Mouse (Mus musculus): ENCODE results near the gene Omp.
A peak's percentile ranks its signal among the peaks of the same experiment; 100 is the strongest.

The Omp gene

GRCm38 (mm10) chr7:98171141-98172073 is 26.1 kb upstream of the Omp start:
- DNase-seq (ENCODE audit: low read depth, low spot score) = no peak

- no peak for DNase-seq (ENCODE audit: low read depth, low spot score)
These were observed 19.8 kb upstream of the Omp start for GRCm38 (mm10) chr7:98164999-98165528.

GRCm38 (mm10) chr7:98164382-98164998 is 19.2 kb upstream of the Omp start:
- DNase-seq (ENCODE audit: low read depth, low spot score) = no peak

GRCm38 (mm10) chr7:98163700-98164099 is 18.4 kb upstream of the Omp start:
- DNase-seq (ENCODE audit: low read depth, low spot score) = no peak

DNA sequence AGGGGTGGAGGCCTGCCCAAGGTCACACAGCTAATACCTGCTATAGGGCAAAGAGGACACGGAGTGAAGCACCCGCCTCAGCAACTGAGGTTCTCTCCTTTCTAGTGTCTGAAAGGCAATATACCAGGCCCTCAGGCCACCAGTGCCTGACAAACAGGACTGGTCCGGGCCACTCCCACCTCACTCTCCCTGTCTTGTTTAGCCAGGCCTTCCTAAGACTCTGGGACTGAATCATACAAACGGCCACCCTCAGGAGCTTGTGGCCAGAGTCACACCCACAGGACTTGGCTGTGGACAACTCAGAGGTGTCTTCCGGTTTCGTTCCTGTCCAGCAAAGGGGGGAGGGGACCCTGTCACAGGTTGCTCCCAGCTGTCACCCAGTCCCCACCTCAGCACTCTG is 16.9 kb upstream of the Omp start:
- no peak for DNase-seq (ENCODE audit: low read depth, low spot score)

DNA sequence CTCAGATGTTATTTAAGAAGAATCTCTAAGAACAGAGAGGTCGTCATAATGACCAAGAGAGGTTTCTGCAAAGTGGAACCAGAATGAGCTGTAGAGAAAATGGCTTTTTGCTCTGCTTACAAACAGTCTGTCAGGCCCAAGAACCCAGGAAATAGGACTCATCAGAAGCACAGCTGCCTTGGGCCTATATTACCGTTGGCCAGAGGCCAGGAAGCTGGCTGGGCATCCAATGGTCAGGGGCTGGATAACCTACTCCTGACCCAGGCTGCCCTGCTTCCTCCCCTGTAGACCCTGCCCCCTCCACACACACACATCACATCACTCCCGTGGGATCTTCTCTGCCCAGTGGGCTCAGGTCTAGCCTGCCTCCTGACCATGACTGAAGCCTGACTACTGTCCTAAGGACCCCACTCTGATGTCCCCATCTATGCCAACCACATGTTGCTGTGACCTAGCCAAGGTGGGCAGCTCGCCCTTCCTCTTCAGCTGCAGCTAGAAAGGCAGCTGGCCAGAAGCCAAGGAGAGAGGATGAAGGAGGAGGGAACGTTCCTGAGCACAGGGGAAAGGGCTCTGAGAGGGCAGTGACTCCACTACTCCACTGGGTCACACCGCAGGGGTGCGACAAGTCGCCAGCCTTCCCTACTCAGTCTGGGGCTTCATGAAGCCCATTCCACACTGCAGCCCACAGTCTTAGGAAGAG is 14.9 kb upstream of the Omp start:
- no peak for DNase-seq (ENCODE audit: low read depth, low spot score)

DNA sequence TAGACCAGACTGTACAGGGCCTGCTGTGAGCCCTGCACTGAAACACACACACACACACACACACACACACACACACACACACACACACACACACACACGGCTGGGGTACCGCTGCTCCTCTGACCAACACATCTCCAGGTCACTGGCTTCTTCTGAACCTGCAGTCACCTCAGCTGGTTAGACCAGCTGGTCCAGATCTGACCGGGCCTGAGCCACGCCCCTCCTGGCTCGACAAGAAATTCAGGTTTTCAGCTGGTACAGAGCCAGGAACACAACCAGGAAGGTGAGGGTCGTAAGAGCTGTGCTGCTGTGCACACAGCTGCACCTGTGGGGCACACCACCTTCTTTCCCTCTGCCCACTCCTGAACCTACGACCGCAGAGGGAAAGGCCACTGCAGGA is 13.2 kb upstream of the Omp start:
- no peak for DNase-seq (ENCODE audit: low read depth, low spot score)

- no peak for DNase-seq (ENCODE audit: low read depth, low spot score)
These were observed 12.5 kb upstream of the Omp start for GRCm38 (mm10) chr7:98157636-98158332.

DNA sequence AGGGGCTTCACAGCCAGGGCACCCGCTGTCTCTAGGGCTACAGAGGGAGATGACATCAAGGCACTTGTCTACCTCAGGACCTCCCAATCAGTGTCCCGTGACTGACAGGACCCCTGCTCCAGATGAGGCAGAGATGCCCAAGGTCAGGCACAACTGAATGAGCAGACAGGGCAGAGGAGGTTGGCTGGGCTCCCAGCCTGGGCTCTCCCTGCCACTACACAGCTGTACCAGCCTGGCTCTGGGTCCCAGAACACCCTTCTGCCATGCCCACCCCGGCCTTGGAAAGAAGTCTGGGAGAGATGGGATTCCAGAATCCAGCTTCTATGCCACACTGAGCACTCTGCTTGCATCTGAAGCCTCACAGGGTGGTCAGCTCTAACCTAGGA is 11.0 kb upstream of the Omp start:
- DNase-seq (ENCODE audit: low read depth, low spot score) = no peak

DNA sequence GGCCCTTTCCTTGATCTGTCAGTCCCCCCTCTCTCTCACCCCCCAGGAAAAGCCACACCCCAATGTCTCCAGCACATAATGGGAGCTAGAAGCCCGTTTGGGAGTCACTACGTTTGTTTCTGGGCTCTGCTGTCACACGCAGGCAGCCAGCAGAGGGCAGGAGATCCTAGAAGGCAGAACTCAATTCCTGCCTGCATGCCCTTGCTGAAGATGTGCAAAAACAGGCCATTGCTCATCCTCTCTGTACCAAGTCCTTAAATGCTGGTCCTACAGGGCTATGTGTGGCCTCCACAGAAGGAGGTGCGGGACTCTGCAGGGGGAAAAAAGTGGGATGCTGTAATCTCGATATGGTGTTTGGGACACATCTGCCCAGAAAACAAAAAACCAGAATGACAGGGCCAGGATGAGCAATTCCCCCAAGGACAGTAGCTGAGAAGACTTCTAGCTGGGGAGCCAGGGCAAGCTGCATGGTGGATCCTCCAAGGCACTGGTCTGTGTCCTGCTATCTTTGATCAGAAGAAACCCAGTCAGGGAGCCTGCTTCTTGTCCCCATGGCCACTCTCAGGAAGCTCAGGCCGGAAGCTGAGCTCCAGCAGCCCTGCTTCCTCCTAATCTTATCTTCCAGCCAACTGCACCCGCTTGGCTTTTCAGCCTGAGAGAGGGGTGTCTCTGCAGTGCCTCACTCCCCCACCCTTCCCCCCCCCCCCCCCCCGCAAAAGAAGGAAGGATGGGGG is 10.4 kb upstream of the Omp start:
- peak; percentile 62 for DNase-seq (ENCODE audit: low read depth, low spot score)

DNA sequence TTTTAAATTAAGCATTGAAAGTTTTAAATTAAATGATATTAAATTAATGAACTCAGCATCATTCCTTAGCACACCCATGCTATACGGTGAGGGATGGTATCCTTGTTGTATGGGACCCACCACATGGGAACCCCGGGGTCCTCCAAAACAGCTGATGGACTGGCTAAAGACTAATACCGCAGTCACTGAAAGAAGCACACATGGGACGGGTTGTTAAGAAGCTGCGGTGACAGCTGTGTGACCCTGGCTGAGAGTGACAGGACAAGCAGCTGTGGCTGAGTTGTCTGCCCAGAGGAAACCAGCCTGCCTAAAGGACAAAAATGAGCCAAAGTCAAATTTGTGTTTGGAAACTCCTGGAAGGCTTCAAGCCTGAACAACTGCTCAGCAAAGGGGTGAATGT is 8.6 kb upstream of the Omp start:
- no peak for DNase-seq (ENCODE audit: low read depth, low spot score)

- no peak for DNase-seq (ENCODE audit: low read depth, low spot score)
These were observed 8.0 kb upstream of the Omp start for GRCm38 (mm10) chr7:98153345-98153744.

DNA sequence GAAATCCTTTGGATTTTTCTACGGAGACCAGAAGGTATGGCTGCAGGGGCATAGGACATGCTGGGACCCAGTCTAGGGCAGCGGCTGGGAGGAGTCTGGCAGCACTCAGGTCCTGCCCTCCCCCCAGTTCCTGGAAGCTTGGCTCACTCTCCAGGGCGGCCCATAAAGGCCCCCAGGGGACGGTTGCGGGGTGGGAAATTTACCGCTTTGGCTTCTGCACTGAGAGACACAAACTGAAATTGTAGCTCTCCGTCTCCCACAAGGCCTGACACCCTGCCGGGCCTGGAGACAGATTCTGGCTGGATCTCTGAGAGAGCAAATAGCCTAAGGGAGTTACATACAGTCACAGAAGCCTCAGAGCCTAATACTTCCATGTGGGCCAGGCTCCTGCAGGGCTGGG is 7.1 kb upstream of the Omp start:
- DNase-seq (ENCODE audit: low read depth, low spot score) = no peak

- DNase-seq (ENCODE audit: low read depth, low spot score) = no peak
These were observed 5.2 kb upstream of the Omp start for GRCm38 (mm10) chr7:98150525-98150924.

GRCm38 (mm10) chr7:98149802-98150201 is 4.5 kb upstream of the Omp start:
- DNase-seq (ENCODE audit: low read depth, low spot score) = no peak

GRCm38 (mm10) chr7:98148721-98149407 is 3.6 kb upstream of the Omp start:
- DNase-seq (ENCODE audit: low read depth, low spot score) = no peak

- DNase-seq (ENCODE audit: low read depth, low spot score) = no peak
These were observed 2.5 kb upstream of the Omp start for GRCm38 (mm10) chr7:98147766-98148165.

GRCm38 (mm10) chr7:98146447-98146845 is 1.1 kb upstream of the Omp start:
- no peak for DNase-seq (ENCODE audit: low read depth, low spot score)

GRCm38 (mm10) chr7:98145842-98146446 is 642 bp upstream of the Omp start:
- no peak for DNase-seq (ENCODE audit: low read depth, low spot score)

GRCm38 (mm10) chr7:98142648-98143047 is 2.7 kb downstream of the Omp start:
- DNase-seq (ENCODE audit: low read depth, low spot score) = no peak
